ENCODE assay signal across 12 mouse cellular contexts in genomic region chr11:58995807-58996370, GRCm38 (mm10). TPM values are rescaled to one million over a fixed set of nuclear protein-coding genes. Genes with fewer than 3 reads are reported as not detected.
DNase-seq lines count a peak whose midpoint lies in the region; ATAC-seq and TF ChIP-seq lines count a peak whose summit lies in the region.
"Had no signal": no experiment of that assay in that cellular context is flagged by ENCODE, and none has a peak within 500 bp of the region (broad histone marks: within the 10 kb centered on the region; RNA-seq: fewer than 3 reads in every experiment).

No protein-coding gene starts in this region.

- no peak for TF ChIP-seq EP300 in liver, embryonic 14.5 days (IDR thresholded peaks at IDR 0.05; ENCODE audit: low read depth)

- no peaks in the 10 kb centered on the region for H3K36me3 ChIP-seq in heart, embryonic 11.5 days (ENCODE audit: control insufficient read depth, insufficient read depth, low read length)
- H3K36me3 ChIP-seq in midbrain, embryonic 11.5 days (ENCODE audit: control insufficient read depth, insufficient read depth, low read length) = no peaks in the 10 kb centered on the region
- H3K36me3 ChIP-seq in midbrain, embryonic 10.5 days = peaks cover 6% of the 10 kb centered on the region
- H3K36me3 ChIP-seq in liver, embryonic 14.5 days (replicated peaks; ENCODE audit: control insufficient read depth, insufficient read depth, low read depth) = no peaks in the 10 kb centered on the region
- no peaks in the 10 kb centered on the region; the same call in 1 of the 2 replicates for H3K36me3 ChIP-seq in forebrain, embryonic 11.5 days (ENCODE audit: control insufficient read depth, insufficient read depth, low read length)

- DNase-seq in heart, postnatal 36 days = no peak
- DNase-seq in midbrain, embryonic 11.5 days (ENCODE audit: low spot score, missing footprints) = peak; percentile 80
- no peak for DNase-seq in midbrain, embryonic 10.5 days (ENCODE audit: low spot score)
- DNase-seq in liver, embryonic 14.5 days (ENCODE audit: low read depth in 3 of 3, low spot score in 3 of 3) = no peak
- peak; percentile 81 for DNase-seq in thymus, postnatal 25 days
- no peak for DNase-seq in forebrain, embryonic 11.5 days (ENCODE audit: low spot score)
- DNase-seq in kidney, adult 18-20 months = no peak

- intact Hi-C loops in heart, postnatal 36 days (cut with DNase I) = no loop called here

- H3K4me1 ChIP-seq in heart, embryonic 11.5 days (ENCODE audit: control insufficient read depth, insufficient read depth, low read length) = peaks cover 64% of the 10 kb centered on the region
- H3K4me1 ChIP-seq in midbrain, embryonic 11.5 days (ENCODE audit: control insufficient read depth, insufficient read depth, low read length) = no peaks in the 10 kb centered on the region; the same call in 1 of the 2 replicates
- H3K4me1 ChIP-seq in midbrain, embryonic 10.5 days = peaks cover 15% of the 10 kb centered on the region
- peaks cover 8 to 19% of the 10 kb centered on the region in 2 experiments for H3K4me1 ChIP-seq in liver, embryonic 14.5 days (replicated peaks; ENCODE audit: control insufficient read depth in 2 of 2, insufficient read depth in 2 of 2, low read length in 1 of 2)
- peaks cover 2% of the 10 kb centered on the region; the same call in 1 of the 2 replicates for H3K4me1 ChIP-seq in forebrain, embryonic 11.5 days (replicated peaks; ENCODE audit: control insufficient read depth, insufficient read depth, low read length)
- H3K4me1 ChIP-seq: midbrain, embryonic 15.5 days had no signal

- TF ChIP-seq CTCF in liver, embryonic 14.5 days (IDR thresholded peaks at IDR 0.05; ENCODE audit: low read depth) = peak; percentile 43

- WGBS in heart, embryonic 11.5 days (ENCODE audit: insufficient replicate concordance) = 39% methylated on average over 12 of the region's 12 CpGs
- WGBS in midbrain, embryonic 11.5 days = 57% methylated on average over 12 of the region's 12 CpGs
- 46% methylated on average over 12 of the region's 12 CpGs for WGBS in midbrain, embryonic 10.5 days
- WGBS in liver, embryonic 14.5 days (ENCODE audit: insufficient replicate concordance) = 9% methylated on average over 12 of the region's 12 CpGs
- WGBS in forebrain, embryonic 11.5 days = 60% methylated on average over 12 of the region's 12 CpGs

- no peak for ATAC-seq in heart, embryonic 11.5 days (replicated peaks; ENCODE audit: insufficient number of reproducible peaks, low FRiP score, low TSS enrichment)
- ATAC-seq in midbrain, embryonic 11.5 days (ENCODE audit: low FRiP score) = no peak
- no peak for ATAC-seq in liver, embryonic 14.5 days (ENCODE audit: insufficient read depth)
- ATAC-seq in forebrain, embryonic 11.5 days (replicated peaks; ENCODE audit: low FRiP score) = no peak
- ATAC-seq: forebrain, embryonic 15.5 days had no signal

- peak overlapping the region; percentile 11; the same call in 1 of the 2 replicates for H3K4me2 ChIP-seq in heart, embryonic 11.5 days
- no peak overlapping the region for H3K4me2 ChIP-seq in midbrain, embryonic 11.5 days
- no peak overlapping the region for H3K4me2 ChIP-seq in liver, embryonic 14.5 days (ENCODE audit: low read depth)
- no peak overlapping the region for H3K4me2 ChIP-seq in forebrain, embryonic 11.5 days (ENCODE audit: low read depth, low read length, severe bottlenecking)
- H3K4me2 ChIP-seq: forebrain, embryonic 15.5 days; hindbrain, embryonic 12.5 days; limb, embryonic 13.5 days had no signal

- no peaks in the 10 kb centered on the region for H3K9me3 ChIP-seq in heart, embryonic 11.5 days (replicated peaks; ENCODE audit: control insufficient read depth, low read length)
- no peaks in the 10 kb centered on the region for H3K9me3 ChIP-seq in midbrain, embryonic 11.5 days (ENCODE audit: control insufficient read depth, low read length)
- no peaks in the 10 kb centered on the region for H3K9me3 ChIP-seq in midbrain, embryonic 10.5 days (replicated peaks)
- no peaks in the 10 kb centered on the region for H3K9me3 ChIP-seq in liver, embryonic 14.5 days (ENCODE audit: control insufficient read depth, low read length)
- H3K9me3 ChIP-seq in forebrain, embryonic 11.5 days (ENCODE audit: control insufficient read depth, low read length) = no peaks in the 10 kb centered on the region
- H3K9me3 ChIP-seq: forebrain, embryonic 15.5 days; hindbrain, embryonic 12.5 days; limb, embryonic 13.5 days; midbrain, embryonic 15.5 days had no signal

- H3K27me3 ChIP-seq in heart, embryonic 11.5 days (ENCODE audit: control insufficient read depth, insufficient read depth, low read length) = peaks cover 10% of the 10 kb centered on the region; the same call in 1 of the 2 replicates
- H3K27me3 ChIP-seq in midbrain, embryonic 11.5 days (ENCODE audit: control insufficient read depth, insufficient read depth, low read length) = peaks cover 12% of the 10 kb centered on the region
- H3K27me3 ChIP-seq in midbrain, embryonic 10.5 days (ENCODE audit: low read depth, poor library complexity, severe bottlenecking) = peaks cover 55% of the 10 kb centered on the region
- no peaks in the 10 kb centered on the region; the same call in 1 of the 2 replicates for H3K27me3 ChIP-seq in liver, embryonic 14.5 days (ENCODE audit: control insufficient read depth, insufficient read depth, low read length)
- H3K27me3 ChIP-seq in forebrain, embryonic 11.5 days (ENCODE audit: control insufficient read depth, insufficient read depth, low read length) = peaks cover 9% of the 10 kb centered on the region; the same call in 1 of the 2 replicates

- no peak overlapping the region for H3K4me3 ChIP-seq in heart, embryonic 11.5 days (ENCODE audit: low read depth, low read length)
- H3K4me3 ChIP-seq in midbrain, embryonic 11.5 days (ENCODE audit: low read depth, low read length) = no peak overlapping the region
- H3K4me3 ChIP-seq in midbrain, embryonic 10.5 days = no peak overlapping the region
- no peak overlapping the region for H3K4me3 ChIP-seq in liver, embryonic 14.5 days (ENCODE audit: insufficient read depth in 1 of 2, low read depth in 2 of 2, low read length in 2 of 2)
- no peak overlapping the region for H3K4me3 ChIP-seq in forebrain, embryonic 11.5 days (ENCODE audit: low read depth, low read length)
- H3K4me3 ChIP-seq: forebrain, embryonic 15.5 days; hindbrain, embryonic 12.5 days; limb, embryonic 13.5 days; midbrain, embryonic 15.5 days had no signal

- no peak overlapping the region for H3K27ac ChIP-seq in heart, embryonic 11.5 days (ENCODE audit: low read depth, low read length)
- no peak overlapping the region for H3K27ac ChIP-seq in midbrain, embryonic 11.5 days (ENCODE audit: low read depth, low read length)
- H3K27ac ChIP-seq in midbrain, embryonic 10.5 days (replicated peaks) = no peak overlapping the region
- H3K27ac ChIP-seq in liver, embryonic 14.5 days = no peak overlapping the region
- H3K27ac ChIP-seq in forebrain, embryonic 11.5 days (ENCODE audit: low read depth, low read length) = no peak overlapping the region
- H3K27ac ChIP-seq: forebrain, embryonic 15.5 days; hindbrain, embryonic 12.5 days; limb, embryonic 13.5 days; midbrain, embryonic 15.5 days had no signal

- H3K9ac ChIP-seq in heart, embryonic 11.5 days (ENCODE audit: low read depth, low read length) = 0 out of 2 replicates have a peak overlapping the region, but pooled peaks have one; percentile 22
- no peak overlapping the region for H3K9ac ChIP-seq in midbrain, embryonic 11.5 days (ENCODE audit: low read length)
- H3K9ac ChIP-seq in liver, embryonic 14.5 days (replicated peaks) = no peak overlapping the region
- H3K9ac ChIP-seq in forebrain, embryonic 11.5 days (ENCODE audit: low read length) = no peak overlapping the region
- H3K9ac ChIP-seq: forebrain, embryonic 15.5 days; hindbrain, embryonic 12.5 days; limb, embryonic 13.5 days; midbrain, embryonic 15.5 days had no signal

RNA-seq across cellular contexts. Expression of gene Trim11, which starts 18.0 kb away (rescaled TPM):
- polyA plus RNA-seq in heart, embryonic 11.5 days (2014; fragmentation: Nextera tagmentation; extraction: Ambion mirVana) = 26.1 and 27.5 TPM in 2 replicates
- 10 to 100 TPM; 14.5 TPM for total RNA-seq in heart, postnatal 36 days (2021)
- 17.6 and 18.5 TPM in 2 replicates for polyA plus RNA-seq in midbrain, embryonic 11.5 days (2014; fragmentation: Nextera tagmentation; extraction: Ambion mirVana)
- 17.7 and 19.3 TPM in 2 replicates for polyA plus RNA-seq in midbrain, embryonic 10.5 days (2016; fragmentation: Nextera tagmentation; extraction: Ambion mirVana)
- 8.1 and 8.3 TPM in 2 replicates for polyA plus RNA-seq in liver, embryonic 14.5 days (2012; rRNA removed)
- 6.4 and 6.9 TPM in 2 replicates for polyA plus RNA-seq in liver, embryonic 14.5 days (2014; fragmentation: Nextera tagmentation; extraction: Ambion mirVana)
- 17.3 and 20.5 TPM in 2 replicates for polyA plus RNA-seq in forebrain, embryonic 11.5 days (2014; fragmentation: Nextera tagmentation; extraction: Ambion mirVana)

RNA-seq across cellular contexts. Expression of gene Hist3h2a, which starts 41.4 kb away (rescaled TPM):
- 22.5 and 23.3 TPM in 2 replicates for polyA plus RNA-seq in heart, embryonic 11.5 days (2014; fragmentation: Nextera tagmentation; extraction: Ambion mirVana)
- 10 to 100 TPM; 15.3 to 17.6 TPM for total RNA-seq in heart, postnatal 36 days (2021)
- 57.8 and 61.8 TPM in 2 replicates for polyA plus RNA-seq in midbrain, embryonic 11.5 days (2014; fragmentation: Nextera tagmentation; extraction: Ambion mirVana)
- 20.4 and 31.6 TPM in 2 replicates for polyA plus RNA-seq in midbrain, embryonic 10.5 days (2016; fragmentation: Nextera tagmentation; extraction: Ambion mirVana)
- 11.0 and 11.5 TPM in 2 replicates for polyA plus RNA-seq in liver, embryonic 14.5 days (2012; rRNA removed)
- 13.5 and 16.7 TPM in 2 replicates for polyA plus RNA-seq in liver, embryonic 14.5 days (2014; fragmentation: Nextera tagmentation; extraction: Ambion mirVana)
- polyA plus RNA-seq in forebrain, embryonic 11.5 days (2014; fragmentation: Nextera tagmentation; extraction: Ambion mirVana) = 52.9 and 54.1 TPM in 2 replicates

RNA-seq across cellular contexts. Expression of gene Trim17, which starts 41.4 kb away (rescaled TPM):
- polyA plus RNA-seq in heart, embryonic 11.5 days (2014; fragmentation: Nextera tagmentation; extraction: Ambion mirVana) = 1.0 and 1.1 TPM in 2 replicates
- total RNA-seq in heart, postnatal 36 days (2021) = under 1 TPM; 0.11 to 0.16 TPM
- 0.45 and 0.62 TPM in 2 replicates for polyA plus RNA-seq in midbrain, embryonic 11.5 days (2014; fragmentation: Nextera tagmentation; extraction: Ambion mirVana)
- 0.25 and 0.26 TPM in 2 replicates for polyA plus RNA-seq in midbrain, embryonic 10.5 days (2016; fragmentation: Nextera tagmentation; extraction: Ambion mirVana)
- polyA plus RNA-seq in liver, embryonic 14.5 days (2012; rRNA removed) = 0.05 and 0.06 TPM in 2 replicates
- 0.06 and 0.14 TPM in 2 replicates for polyA plus RNA-seq in liver, embryonic 14.5 days (2014; fragmentation: Nextera tagmentation; extraction: Ambion mirVana)
- 0.21 and 0.75 TPM in 2 replicates for polyA plus RNA-seq in forebrain, embryonic 11.5 days (2014; fragmentation: Nextera tagmentation; extraction: Ambion mirVana)

RNA-seq across cellular contexts. Expression of gene Hist3h2ba, which starts 47.2 kb away (rescaled TPM):
- polyA plus RNA-seq in heart, embryonic 11.5 days (2014; fragmentation: Nextera tagmentation; extraction: Ambion mirVana) = 6.4 and 8.4 TPM in 2 replicates
- 1 to 10 TPM; 2.2 to 2.5 TPM for total RNA-seq in heart, postnatal 36 days (2021)
- polyA plus RNA-seq in midbrain, embryonic 11.5 days (2014; fragmentation: Nextera tagmentation; extraction: Ambion mirVana) = 99.9 and 101 TPM in 2 replicates
- 34.1 and 69.6 TPM in 2 replicates for polyA plus RNA-seq in midbrain, embryonic 10.5 days (2016; fragmentation: Nextera tagmentation; extraction: Ambion mirVana)
- polyA plus RNA-seq in liver, embryonic 14.5 days (2012; rRNA removed) = 15.7 and 16.0 TPM in 2 replicates
- 4.2 and 6.0 TPM in 2 replicates for polyA plus RNA-seq in liver, embryonic 14.5 days (2014; fragmentation: Nextera tagmentation; extraction: Ambion mirVana)
- 84.9 and 93.6 TPM in 2 replicates for polyA plus RNA-seq in forebrain, embryonic 11.5 days (2014; fragmentation: Nextera tagmentation; extraction: Ambion mirVana)

RNA-seq across cellular contexts. Expression of gene Rnf187, which starts 57.2 kb away (rescaled TPM):
- polyA plus RNA-seq in heart, embryonic 11.5 days (2014; fragmentation: Nextera tagmentation; extraction: Ambion mirVana) = 172 and 192 TPM in 2 replicates
- total RNA-seq in heart, postnatal 36 days (2021) = 100 to 1,000 TPM; 160 to 167 TPM
- polyA plus RNA-seq in midbrain, embryonic 11.5 days (2014; fragmentation: Nextera tagmentation; extraction: Ambion mirVana) = 354 and 381 TPM in 2 replicates
- polyA plus RNA-seq in midbrain, embryonic 10.5 days (2016; fragmentation: Nextera tagmentation; extraction: Ambion mirVana) = 274 and 296 TPM in 2 replicates
- polyA plus RNA-seq in liver, embryonic 14.5 days (2012; rRNA removed) = 80.8 and 83.3 TPM in 2 replicates
- 104 and 120 TPM in 2 replicates for polyA plus RNA-seq in liver, embryonic 14.5 days (2014; fragmentation: Nextera tagmentation; extraction: Ambion mirVana)
- polyA plus RNA-seq in forebrain, embryonic 11.5 days (2014; fragmentation: Nextera tagmentation; extraction: Ambion mirVana) = 386 and 426 TPM in 2 replicates

Comparison
In these comparisons a context has a peak if more than half of its experiments do, and no peak if none do; other contexts are left out.
1. DNase-seq: peak in midbrain, embryonic 11.5 days (single experiment) and thymus, postnatal 25 days (single experiment); none in heart, postnatal 36 days (0 of 2), midbrain, embryonic 10.5 days (single experiment), liver, embryonic 14.5 days (0 of 3), forebrain, embryonic 11.5 days (single experiment) and kidney, adult 18-20 months (single experiment).